Mouse (Mus musculus): ENCODE measurements at regions not wholly inside any gene's neighbourhood (a gene's known extent, or its start where the extent isn't known, plus 50 kb on each side); places are given as distances from the start of the nearest gene placed in this dataset.

- TF ChIP-seq ZNF384 (IDR thresholded peaks at IDR 0.05; ENCODE audit: low read depth, low read length) (no peak), ZC3H11A (IDR thresholded peaks at IDR 0.05; ENCODE audit: borderline replicate concordance, low read depth, low read length) (no peak)
Measured at GRCm38 (mm10) chr10:43667086-43667690, 89.1 kb downstream of the Cd24a start.

All from ES-E14 (cell line).